Mouse (Mus musculus) stomach, postnatal 0 days (tissue): ENCODE measurements around the gene Cpne2.

ENCODE experiments used
- CTCF ChIP-seq: IDR thresholded peaks from 2 replicates; pipeline ENCODE4 v1.5.1; 2016; ENCODE audit warnings: antibody characterized with exemption, low read depth, mild to moderate bottlenecking, moderate library complexity
- EP300 ChIP-seq: optimal IDR thresholded peaks from 2 replicates; pipeline ENCODE3; 2016; ENCODE audit warnings: antibody characterized with exemption

GRCm38 (mm10) chr8:94492021-94492681 lies 40.6 kb upstream of the Cpne2 start:
- TF ChIP-seq CTCF: peak; percentile 83
- TF ChIP-seq EP300: no peak
